Mouse (Mus musculus) intestine, embryonic 16.5 days (tissue): ENCODE measurements around the gene Asb7. TPM values are rescaled to one million over a fixed set of nuclear protein-coding genes. Genes with fewer than 3 reads are reported as not detected.
A peak's percentile ranks its signal among the peaks of the same experiment; 100 is the strongest.

Experiments
- ATAC-seq: fragments of 200-750 bp; cut with Nextera tagmentation; 2 replicates; pipeline ENCODE4 v1.8.0; 2017; ENCODE audit warnings: moderate TSS enrichment, moderate library complexity
- H3K27ac ChIP-seq: fragments of 300-500 bp; sonication (generic); 2 replicates; pipeline ENCODE4 v1.5.1; 2014; ENCODE audit warnings: mild to moderate bottlenecking, low read length
- H3K27me3 ChIP-seq: fragments of 300-500 bp; sonication (generic); replicated peaks from 2 replicates; pipeline ENCODE4 v1.6.1; 2014; ENCODE audit warnings: low read length, control low read depth, mixed read lengths; ENCODE audit not compliant: control insufficient read depth, insufficient read depth
- H3K36me3 ChIP-seq: fragments of 300-500 bp; sonication (generic); 2 replicates; pipeline ENCODE4 v1.6.1; 2014; ENCODE audit warnings: low read length, control low read depth; ENCODE audit not compliant: control insufficient read depth, insufficient read depth
- H3K4me1 ChIP-seq: fragments of 300-500 bp; sonication (generic); 2 replicates; pipeline ENCODE4 v1.6.1; 2014; ENCODE audit warnings: low read length, control low read depth, mixed read lengths; ENCODE audit not compliant: control insufficient read depth, insufficient read depth
- H3K4me2 ChIP-seq: fragments of 300-500 bp; sonication (generic); 2 replicates; pipeline ENCODE4 v1.6.1; 2014; ENCODE audit warnings: low read depth, low read length, control low read depth
- H3K4me3 ChIP-seq: fragments of 300-500 bp; sonication (generic); 2 replicates; pipeline ENCODE4 v1.5.1; 2014; ENCODE audit warnings: mild to moderate bottlenecking, low read length
- H3K9ac ChIP-seq: fragments of 300-500 bp; sonication (generic); 2 replicates; pipeline ENCODE4 v1.6.1; 2014; ENCODE audit warnings: low read depth, low read length
- H3K9me3 ChIP-seq: fragments of 300-500 bp; sonication (generic); 2 replicates; pipeline ENCODE4 v1.6.1; 2016; ENCODE audit warnings: low read length, control low read depth; ENCODE audit not compliant: control insufficient read depth
- WGBS: fragments of 180-500 bp; shearing (Covaris S2); extraction: QIAGEN DNeasy Blood & Tissue Kit; methylation state at CpG from one replicate; pipeline ENCODE4 v1.1.7; 2014; 5-methylcytosine and 5-hydroxymethylcytosine counted together
- polyA plus RNA-seq: library from polyadenylated mRNA; unstranded; fragments of >200 nt; fragmentation: Nextera tagmentation; extraction: Ambion mirVana; gene quantifications from 2 replicates; pipeline ENCODE4 v1.2.1, GENCODE M21; 2015

Gene Asb7
- polyA plus RNA-seq, 1 experiment from 2014 or later = 10.2 TPM

GRCm38 (mm10) chr7:66663548-66663947 is 25.8 kb downstream of the Asb7 start:
- Histone ChIP-seq H3K27me3 (no peaks in the 10 kb centered on the region), H3K36me3 (no peaks in the 10 kb centered on the region), H3K4me1 (peaks cover 7% of the 10 kb centered on the region; the same call in 1 of the 2 replicates), H3K4me2 (peak overlapping the region; percentile 19; the same call in 1 of the 2 replicates), H3K9me3 (no peaks in the 10 kb centered on the region), H3K27ac (no peak overlapping the region), H3K9ac (no peak overlapping the region), H3K4me3 (no peak overlapping the region)
- peak; percentile 43 for ATAC-seq
- WGBS = 82% methylated on average over 3 of the region's 3 CpGs

- H3K27me3 ChIP-seq = no peaks in the 10 kb centered on the region
- no peak overlapping the region for H3K27ac ChIP-seq
- no peaks in the 10 kb centered on the region for H3K36me3 ChIP-seq
- ATAC-seq = peak; percentile 58
- H3K4me3 ChIP-seq = peak overlapping the region; percentile 39
- 17% methylated on average over 8 of the region's 8 CpGs for WGBS
- H3K4me2 ChIP-seq = peak overlapping the region; percentile 47
- H3K9ac ChIP-seq = no peak overlapping the region
- peaks cover 9% of the 10 kb centered on the region; the same call in 1 of the 2 replicates for H3K4me1 ChIP-seq
- H3K9me3 ChIP-seq = no peaks in the 10 kb centered on the region
These were observed 27.8 kb downstream of the Asb7 start for GRCm38 (mm10) chr7:66661572-66661971.

- Histone ChIP-seq H3K4me1 (peaks cover 9% of the 10 kb centered on the region; the same call in 1 of the 2 replicates), H3K36me3 (no peaks in the 10 kb centered on the region), H3K9ac (no peak overlapping the region), H3K27ac (peak overlapping the region; percentile 5; the same call in 1 of the 2 replicates), H3K27me3 (no peaks in the 10 kb centered on the region), H3K4me2 (no peak overlapping the region), H3K9me3 (no peaks in the 10 kb centered on the region), H3K4me3 (no peak overlapping the region)
- no peak for ATAC-seq
- WGBS = 81% methylated on average over 8 of the region's 8 CpGs
These were observed 28.4 kb downstream of the Asb7 start for GRCm38 (mm10) chr7:66660972-66661371.

- H3K9ac ChIP-seq = no peak overlapping the region
- H3K4me1 ChIP-seq = peaks cover 9% of the 10 kb centered on the region; the same call in 1 of the 2 replicates
- H3K27ac ChIP-seq = no peak overlapping the region
- WGBS = 76% methylated on average over 7 of the region's 7 CpGs
- H3K4me2 ChIP-seq = no peak overlapping the region
- H3K27me3 ChIP-seq = no peaks in the 10 kb centered on the region
- no peak overlapping the region for H3K4me3 ChIP-seq
- no peak for ATAC-seq
- H3K36me3 ChIP-seq = no peaks in the 10 kb centered on the region
- no peaks in the 10 kb centered on the region for H3K9me3 ChIP-seq
These were observed 29.1 kb downstream of the Asb7 start for GRCm38 (mm10) chr7:66660291-66660690.

GRCm38 (mm10) chr7:66655471-66655870 is 33.9 kb downstream of the Asb7 start:
- 0 out of 2 replicates have a peak, but pooled peaks cover 5% of the 10 kb centered on the region for H3K36me3 ChIP-seq
- ATAC-seq = no peak
- 93% methylated on average over 9 of the region's 9 CpGs for WGBS

GRCm38 (mm10) chr7:66653596-66653995 is 35.8 kb downstream of the Asb7 start:
- Histone ChIP-seq H3K27me3 (no peaks in the 10 kb centered on the region), H3K36me3 (0 out of 2 replicates have a peak, but pooled peaks cover 5% of the 10 kb centered on the region), H3K4me2 (no peak overlapping the region), H3K9me3 (no peaks in the 10 kb centered on the region), H3K4me3 (no peak overlapping the region), H3K27ac (no peak overlapping the region), H3K9ac (no peak overlapping the region), H3K4me1 (peaks cover 4% of the 10 kb centered on the region; the same call in 1 of the 2 replicates)
- no peak for ATAC-seq
- WGBS = 80% methylated on average over 9 of the region's 9 CpGs

More at GRCm38 (mm10) chr7:66655471-66655870, 33.9 kb downstream of the Asb7 start:
- Histone ChIP-seq H3K27me3 (no peaks in the 10 kb centered on the region), H3K4me2 (no peak overlapping the region), H3K9ac (no peak overlapping the region), H3K9me3 (no peaks in the 10 kb centered on the region), H3K27ac (no peak overlapping the region), H3K4me1 (peaks cover 4% of the 10 kb centered on the region; the same call in 1 of the 2 replicates), H3K4me3 (no peak overlapping the region)

GRCm38 (mm10) chr7:66652216-66652615 is 37.2 kb downstream of the Asb7 start:
- H3K27ac ChIP-seq = no peak overlapping the region
- 86% methylated on average over 4 of the region's 4 CpGs for WGBS
- H3K27me3 ChIP-seq = no peaks in the 10 kb centered on the region
- peak; percentile 57 for ATAC-seq
- H3K4me3 ChIP-seq = no peak overlapping the region
- no peak overlapping the region for H3K4me2 ChIP-seq
- 0 out of 2 replicates have a peak, but pooled peaks cover 2% of the 10 kb centered on the region for H3K4me1 ChIP-seq
- H3K9me3 ChIP-seq = no peaks in the 10 kb centered on the region
- H3K9ac ChIP-seq = no peak overlapping the region
- H3K36me3 ChIP-seq = 0 out of 2 replicates have a peak, but pooled peaks cover 5% of the 10 kb centered on the region

GRCm38 (mm10) chr7:66650883-66651282 is 38.5 kb downstream of the Asb7 start:
- Histone ChIP-seq H3K4me1 (0 out of 2 replicates have a peak, but pooled peaks cover 2% of the 10 kb centered on the region), H3K4me3 (no peak overlapping the region), H3K27ac (no peak overlapping the region), H3K9me3 (no peaks in the 10 kb centered on the region), H3K4me2 (no peak overlapping the region), H3K9ac (no peak overlapping the region), H3K36me3 (0 out of 2 replicates have a peak, but pooled peaks cover 5% of the 10 kb centered on the region), H3K27me3 (no peaks in the 10 kb centered on the region)
- ATAC-seq = no peak
- 69% methylated on average over 5 of the region's 5 CpGs for WGBS

- ATAC-seq = no peak
- no peak overlapping the region for H3K9ac ChIP-seq
- no peak overlapping the region for H3K4me3 ChIP-seq
- no peaks in the 10 kb centered on the region for H3K27me3 ChIP-seq
- no peak overlapping the region for H3K4me2 ChIP-seq
- H3K9me3 ChIP-seq = no peaks in the 10 kb centered on the region
- H3K36me3 ChIP-seq = 0 out of 2 replicates have a peak, but pooled peaks cover under 1% of the 10 kb centered on the region
- 0 out of 2 replicates have a peak, but pooled peaks cover 2% of the 10 kb centered on the region for H3K4me1 ChIP-seq
- WGBS = 90% methylated on average over 2 of the region's 2 CpGs
- no peak overlapping the region for H3K27ac ChIP-seq
These were observed 40.2 kb downstream of the Asb7 start for GRCm38 (mm10) chr7:66649181-66649580.

- H3K4me3 ChIP-seq = no peak overlapping the region
- ATAC-seq = no peak
- H3K27me3 ChIP-seq = no peaks in the 10 kb centered on the region
- no peak overlapping the region for H3K27ac ChIP-seq
- H3K4me2 ChIP-seq = no peak overlapping the region
- 99% methylated on average over 2 of the region's 2 CpGs for WGBS
- no peak overlapping the region for H3K9ac ChIP-seq
- H3K9me3 ChIP-seq = no peaks in the 10 kb centered on the region
- H3K4me1 ChIP-seq = no peaks in the 10 kb centered on the region
- H3K36me3 ChIP-seq = no peaks in the 10 kb centered on the region
These were observed 43.7 kb downstream of the Asb7 start for GRCm38 (mm10) chr7:66645736-66646135.
